Mouse (Mus musculus) layer of hippocampus, adult 2 months (tissue): ENCODE measurements around the gene Tlr4. TPM values are rescaled to one million over a fixed set of nuclear protein-coding genes. Genes with fewer than 3 reads are reported as not detected.

Experiments used
- DNase-seq, 2 experiments: peaks; one replicate each; pipeline ENCODE4 v3.0.0; 2022; ENCODE audit warnings: low spot score in 2 of 2
- H3K27ac ChIP-seq: fragments of 200-600 bp; 2 replicates; pipeline ENCODE4 v1.8.1; 2022
- H3K4me3 ChIP-seq: fragments of 200-600 bp; 2 replicates; pipeline ENCODE4 v1.8.1; 2022; ENCODE audit warnings: mild to moderate bottlenecking
- CTCF ChIP-seq: fragments of 200-600 bp; conservative IDR thresholded peaks from 2 replicates; pipeline ENCODE4 v1.8.1; 2022; ENCODE audit warnings: antibody characterized with exemption, mild to moderate bottlenecking, moderate library complexity
- total RNA-seq, 2 experiments: library from RNA; stranded (reverse); gene quantifications; 2 replicates each; pipeline ENCODE4 v1.2.3; 2021

The Tlr4 gene
- total RNA-seq, 2 experiments from 2014 or later = 1.8 to 2.0 TPM

GRCm38 (mm10) chr4:66856992-66857391 is 29.6 kb downstream of the Tlr4 start:
- no peak for DNase-seq
- H3K4me3 ChIP-seq = no peak overlapping the region
- no peak for TF ChIP-seq CTCF
- no peak overlapping the region for H3K27ac ChIP-seq

DNA sequence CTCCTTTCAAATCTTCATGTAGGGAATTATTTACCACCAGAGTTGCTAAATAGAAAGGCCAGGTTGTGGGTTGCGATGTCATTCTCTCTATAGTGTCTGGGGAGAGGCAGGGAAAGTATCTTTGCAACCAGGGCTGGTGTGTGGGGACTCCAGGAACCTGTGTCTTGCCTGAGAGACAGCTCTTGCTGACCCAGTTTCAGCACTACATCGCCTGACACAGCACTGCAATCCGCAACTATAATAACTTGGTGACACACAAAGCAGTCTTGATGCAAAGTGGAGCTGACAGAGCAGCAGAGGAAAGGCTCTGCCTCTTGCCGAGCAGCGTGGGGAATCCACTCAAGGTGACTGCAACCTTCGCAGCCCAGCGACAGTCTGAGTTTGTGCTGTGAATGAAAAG is 42.5 kb downstream of the Tlr4 start:
- no peak overlapping the region for H3K4me3 ChIP-seq
- no peak for DNase-seq
- no peak overlapping the region for H3K27ac ChIP-seq
- no peak for TF ChIP-seq CTCF

- no peak for DNase-seq
- Histone ChIP-seq H3K27ac (no peak overlapping the region), H3K4me3 (no peak overlapping the region)
- TF ChIP-seq CTCF = no peak
Measured at GRCm38 (mm10) chr4:66872026-66872425, 44.6 kb downstream of the Tlr4 start.

GRCm38 (mm10) chr4:66873342-66873741 is 46.0 kb downstream of the Tlr4 start:
- no peak for DNase-seq
- no peak overlapping the region for H3K4me3 ChIP-seq
- TF ChIP-seq CTCF = no peak
- H3K27ac ChIP-seq = no peak overlapping the region

DNA sequence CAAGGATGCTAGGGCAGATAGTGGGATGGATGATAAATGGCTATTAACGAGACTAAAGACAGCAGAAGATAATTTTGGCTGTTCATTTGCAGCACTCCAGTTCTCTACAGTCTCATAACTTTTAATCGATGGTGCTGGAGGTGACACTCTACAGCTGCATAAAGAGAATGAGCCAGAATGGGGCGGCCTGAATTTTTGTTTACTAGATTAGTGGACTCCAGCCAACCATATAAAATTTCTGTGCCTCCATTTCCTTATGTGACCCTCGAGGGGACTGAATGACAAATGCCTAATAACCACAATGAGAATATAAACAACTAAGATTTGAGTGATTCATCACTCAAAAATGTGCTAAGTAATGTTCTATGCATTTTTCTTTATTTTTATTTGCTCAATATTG is 48.4 kb downstream of the Tlr4 start:
- H3K4me3 ChIP-seq = no peak overlapping the region
- H3K27ac ChIP-seq = no peak overlapping the region
- no peak for DNase-seq
- no peak for TF ChIP-seq CTCF

- TF ChIP-seq CTCF = no peak
- DNase-seq = no peak
- no peak overlapping the region for H3K27ac ChIP-seq
- no peak overlapping the region for H3K4me3 ChIP-seq
Measured at GRCm38 (mm10) chr4:66877609-66878008, 50.2 kb downstream of the Tlr4 start.

DNA sequence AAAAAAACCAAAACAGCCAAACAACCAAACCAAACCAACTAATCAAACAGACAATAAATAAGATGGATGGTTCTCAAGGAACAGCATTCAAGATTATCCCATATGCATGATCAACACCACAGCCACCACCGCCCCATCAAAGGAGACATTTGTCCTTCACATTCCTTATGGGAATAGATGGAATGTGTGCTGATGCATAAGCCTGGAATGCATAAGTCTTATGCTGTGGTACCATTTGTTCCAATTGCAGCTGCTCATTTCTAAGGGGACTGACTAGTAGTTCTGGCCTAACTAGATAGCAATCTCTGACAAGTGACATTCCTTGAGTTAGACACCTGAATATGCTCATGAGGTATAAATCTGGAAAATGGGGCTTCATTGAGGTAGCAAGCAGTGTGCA is 54.1 kb downstream of the Tlr4 start:
- DNase-seq = no peak
- H3K27ac ChIP-seq = no peak overlapping the region
- TF ChIP-seq CTCF = no peak
- H3K4me3 ChIP-seq = no peak overlapping the region

GRCm38 (mm10) chr4:66883264-66883663 is 55.9 kb downstream of the Tlr4 start:
- DNase-seq = no peak
- Histone ChIP-seq H3K27ac (no peak overlapping the region), H3K4me3 (no peak overlapping the region)
- no peak for TF ChIP-seq CTCF

DNA sequence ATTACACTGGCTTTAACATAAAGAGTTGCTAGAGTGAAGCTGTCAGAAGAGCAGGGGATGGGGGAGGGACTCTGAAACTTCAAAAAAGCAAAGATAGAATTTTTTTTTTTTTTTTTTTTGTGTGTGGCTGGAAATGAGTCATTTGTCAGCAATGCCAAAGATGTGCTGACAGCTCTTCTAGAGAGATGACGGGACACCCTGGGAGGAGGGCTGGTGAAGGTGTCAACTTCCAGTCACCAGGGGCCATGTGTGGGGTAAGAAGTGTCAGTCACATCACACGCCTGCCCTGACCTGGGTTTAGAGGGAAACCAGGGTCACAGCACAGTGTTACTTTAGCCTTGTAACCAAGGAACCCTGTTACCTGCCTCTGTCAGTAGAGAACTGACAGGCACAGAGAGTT is 67.2 kb downstream of the Tlr4 start:
- Histone ChIP-seq H3K27ac (no peak overlapping the region), H3K4me3 (no peak overlapping the region)
- no peak for TF ChIP-seq CTCF
- no peak for DNase-seq

DNA sequence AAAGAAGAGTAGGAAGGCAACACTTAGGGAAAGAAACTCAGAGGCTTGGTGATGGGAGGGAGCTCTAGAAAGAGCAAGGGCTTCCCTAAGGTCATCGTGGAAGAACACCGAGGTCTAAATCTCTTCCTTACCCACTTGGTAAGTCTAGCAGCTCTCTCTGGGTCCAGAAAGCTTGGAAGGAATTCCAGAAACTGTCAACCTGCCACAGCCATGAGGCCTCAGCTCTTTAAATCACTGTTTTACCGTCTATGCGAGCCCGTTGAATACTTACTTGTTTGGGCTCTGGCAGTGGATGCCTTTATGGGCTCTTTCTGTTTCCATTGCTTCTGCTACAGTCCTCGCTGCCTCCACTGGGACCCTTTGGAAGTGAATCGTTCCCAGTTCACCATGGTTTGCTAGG is 67.6 kb downstream of the Tlr4 start:
- no peak overlapping the region for H3K4me3 ChIP-seq

GRCm38 (mm10) chr4:66900126-66900525 is 72.7 kb downstream of the Tlr4 start:
- no peak for DNase-seq
- Histone ChIP-seq H3K4me3 (no peak overlapping the region), H3K27ac (no peak overlapping the region)
- no peak for TF ChIP-seq CTCF

More for the DNA sequence above, 67.6 kb downstream of the Tlr4 start:
- DNase-seq = no peak
- no peak for TF ChIP-seq CTCF
- no peak overlapping the region for H3K27ac ChIP-seq

DNA sequence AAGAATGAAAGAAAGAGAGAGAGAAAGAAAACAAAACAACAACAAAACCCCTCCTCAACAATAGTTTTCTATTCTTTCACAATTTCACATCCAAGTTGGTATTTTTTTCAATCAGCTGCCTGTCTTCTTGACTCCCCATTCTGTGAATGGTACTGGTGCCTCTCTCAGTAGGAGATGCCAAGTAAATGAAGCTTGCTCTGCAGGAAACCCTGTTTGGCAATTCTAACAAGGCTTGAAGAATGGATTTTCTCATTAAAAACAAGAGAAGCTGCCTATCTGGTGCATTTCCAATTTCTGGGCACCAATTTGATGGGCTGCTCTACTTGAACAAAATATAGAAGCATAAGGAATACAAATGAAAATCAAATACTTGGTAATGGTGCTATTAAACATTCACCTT is 74.1 kb downstream of the Tlr4 start:
- no peak for TF ChIP-seq CTCF
- no peak overlapping the region for H3K4me3 ChIP-seq
- no peak for DNase-seq

GRCm38 (mm10) chr4:66908376-66908775 is 81.0 kb downstream of the Tlr4 start:
- TF ChIP-seq CTCF = no peak
- DNase-seq = no peak
- Histone ChIP-seq H3K4me3 (no peak overlapping the region), H3K27ac (no peak overlapping the region)

More for the DNA sequence above, 74.1 kb downstream of the Tlr4 start:
- H3K27ac ChIP-seq = no peak overlapping the region

GRCm38 (mm10) chr4:66919630-66920372 is 92.4 kb downstream of the Tlr4 start:
- no peak overlapping the region for H3K4me3 ChIP-seq
- TF ChIP-seq CTCF = no peak
- no peak for DNase-seq

More at GRCm38 (mm10) chr4:66919630-66920372, 92.4 kb downstream of the Tlr4 start:
- H3K27ac ChIP-seq = no peak overlapping the region
